Mouse (Mus musculus): ENCODE measurements at regions not wholly inside any gene's neighbourhood (a gene's known extent, or its start where the extent isn't known, plus 50 kb on each side); places are given as distances from the start of the nearest gene placed in this dataset.

GRCm38 (mm10) chr10:122560001-122560695 lies 111.8 kb downstream of the Avpr1a start:
- H3K4me2 ChIP-seq (ENCODE audit: low read depth, low read length): no peak overlapping the region
- ATAC-seq (ENCODE audit: low read depth): no peak
- no peak overlapping the region for H3K9ac ChIP-seq (ENCODE audit: low read length)
- H3K9me3 ChIP-seq (ENCODE audit: control insufficient read depth, low read length): no peaks in the 10 kb centered on the region
- H3K27me3 ChIP-seq (ENCODE audit: control insufficient read depth, insufficient read depth, low read depth, low read length): no peaks in the 10 kb centered on the region
- H3K4me3 ChIP-seq (ENCODE audit: low read length): no peak overlapping the region
- no peaks in the 10 kb centered on the region for H3K4me1 ChIP-seq (replicated peaks; ENCODE audit: control insufficient read depth, insufficient read depth, low read length)
- H3K27ac ChIP-seq (ENCODE audit: low read length): no peak overlapping the region
- WGBS: 83% methylated on average over 10 of the region's 10 CpGs
- no peaks in the 10 kb centered on the region for H3K36me3 ChIP-seq (ENCODE audit: control insufficient read depth, insufficient read depth, low read length)

- ATAC-seq (ENCODE audit: low read depth): no peak
These were observed 113.6 kb downstream of the Avpr1a start for GRCm38 (mm10) chr10:122561924-122562323.

GRCm38 (mm10) chr10:122562542-122562941 lies 114.2 kb downstream of the Avpr1a start:
- Histone ChIP-seq H3K4me3 (ENCODE audit: low read length) (no peak overlapping the region), H3K9ac (ENCODE audit: low read length) (no peak overlapping the region), H3K27ac (ENCODE audit: low read length) (no peak overlapping the region), H3K4me1 (replicated peaks; ENCODE audit: control insufficient read depth, insufficient read depth, low read length) (no peaks in the 10 kb centered on the region), H3K36me3 (ENCODE audit: control insufficient read depth, insufficient read depth, low read length) (no peaks in the 10 kb centered on the region), H3K4me2 (ENCODE audit: low read depth, low read length) (no peak overlapping the region), H3K27me3 (ENCODE audit: control insufficient read depth, insufficient read depth, low read depth, low read length) (no peaks in the 10 kb centered on the region), H3K9me3 (ENCODE audit: control insufficient read depth, low read length) (no peaks in the 10 kb centered on the region)
- ATAC-seq (ENCODE audit: low read depth): no peak
- whole genome bisulfite sequencing: 54% methylated on average over 6 of the region's 6 CpGs

More at GRCm38 (mm10) chr10:122561924-122562323, 113.6 kb downstream of the Avpr1a start:
- H3K27me3 ChIP-seq (ENCODE audit: control insufficient read depth, insufficient read depth, low read depth, low read length): no peaks in the 10 kb centered on the region
- H3K4me1 ChIP-seq (replicated peaks; ENCODE audit: control insufficient read depth, insufficient read depth, low read length): no peaks in the 10 kb centered on the region
- no peak overlapping the region for H3K4me3 ChIP-seq (ENCODE audit: low read length)
- 57% methylated on average over 3 of the region's 3 CpGs for WGBS
- H3K4me2 ChIP-seq (ENCODE audit: low read depth, low read length): no peak overlapping the region
- no peaks in the 10 kb centered on the region for H3K36me3 ChIP-seq (ENCODE audit: control insufficient read depth, insufficient read depth, low read length)
- H3K9ac ChIP-seq (ENCODE audit: low read length): no peak overlapping the region
- no peak overlapping the region for H3K27ac ChIP-seq (ENCODE audit: low read length)
- no peaks in the 10 kb centered on the region for H3K9me3 ChIP-seq (ENCODE audit: control insufficient read depth, low read length)

- H3K27me3 ChIP-seq (ENCODE audit: control insufficient read depth, insufficient read depth, low read depth, low read length): no peaks in the 10 kb centered on the region
- H3K4me2 ChIP-seq (ENCODE audit: low read depth, low read length): peak overlapping the region; percentile 16; the same call in 1 of the 2 replicates
- no peak for ATAC-seq (ENCODE audit: low read depth)
- H3K4me1 ChIP-seq (replicated peaks; ENCODE audit: control insufficient read depth, insufficient read depth, low read length): no peaks in the 10 kb centered on the region
- WGBS: 41% methylated on average over 10 of the region's 10 CpGs
- H3K36me3 ChIP-seq (ENCODE audit: control insufficient read depth, insufficient read depth, low read length): no peaks in the 10 kb centered on the region
- H3K27ac ChIP-seq (ENCODE audit: low read length): no peak overlapping the region
- H3K4me3 ChIP-seq (ENCODE audit: low read length): no peak overlapping the region
- H3K9me3 ChIP-seq (ENCODE audit: control insufficient read depth, low read length): no peaks in the 10 kb centered on the region
- no peak overlapping the region for H3K9ac ChIP-seq (ENCODE audit: low read length)
These were observed 114.6 kb upstream of the Ppm1h start for GRCm38 (mm10) chr10:122563973-122564372.

GRCm38 (mm10) chr10:122564473-122564872 lies 114.1 kb upstream of the Ppm1h start:
- 80% methylated on average over 10 of the region's 10 CpGs for WGBS
- no peak overlapping the region for H3K4me2 ChIP-seq (ENCODE audit: low read depth, low read length)
- H3K27ac ChIP-seq (ENCODE audit: low read length): no peak overlapping the region

GRCm38 (mm10) chr10:122566601-122567000 lies 112.0 kb upstream of the Ppm1h start:
- H3K9ac ChIP-seq (ENCODE audit: low read length): no peak overlapping the region
- 45% methylated on average over 4 of the region's 4 CpGs for WGBS
- no peak for ATAC-seq (ENCODE audit: low read depth)
- H3K4me2 ChIP-seq (ENCODE audit: low read depth, low read length): no peak overlapping the region
- H3K9me3 ChIP-seq (ENCODE audit: control insufficient read depth, low read length): no peaks in the 10 kb centered on the region
- H3K36me3 ChIP-seq (ENCODE audit: control insufficient read depth, insufficient read depth, low read length): no peaks in the 10 kb centered on the region
- no peak overlapping the region for H3K4me3 ChIP-seq (ENCODE audit: low read length)
- H3K27ac ChIP-seq (ENCODE audit: low read length): no peak overlapping the region
- no peaks in the 10 kb centered on the region for H3K27me3 ChIP-seq (ENCODE audit: control insufficient read depth, insufficient read depth, low read depth, low read length)
- H3K4me1 ChIP-seq (replicated peaks; ENCODE audit: control insufficient read depth, insufficient read depth, low read length): peaks cover 9% of the 10 kb centered on the region

More at GRCm38 (mm10) chr10:122564473-122564872, 114.1 kb upstream of the Ppm1h start:
- Histone ChIP-seq H3K9ac (ENCODE audit: low read length) (no peak overlapping the region), H3K9me3 (ENCODE audit: control insufficient read depth, low read length) (no peaks in the 10 kb centered on the region), H3K4me3 (ENCODE audit: low read length) (no peak overlapping the region), H3K36me3 (ENCODE audit: control insufficient read depth, insufficient read depth, low read length) (no peaks in the 10 kb centered on the region), H3K27me3 (ENCODE audit: control insufficient read depth, insufficient read depth, low read depth, low read length) (no peaks in the 10 kb centered on the region), H3K4me1 (replicated peaks; ENCODE audit: control insufficient read depth, insufficient read depth, low read length) (no peaks in the 10 kb centered on the region)
- no peak for ATAC-seq (ENCODE audit: low read depth)

GRCm38 (mm10) chr10:122569546-122570202 lies 108.9 kb upstream of the Ppm1h start:
- no peak overlapping the region for H3K4me3 ChIP-seq (ENCODE audit: low read length)
- no peak overlapping the region for H3K4me2 ChIP-seq (ENCODE audit: low read depth, low read length)
- no peaks in the 10 kb centered on the region for H3K27me3 ChIP-seq (ENCODE audit: control insufficient read depth, insufficient read depth, low read depth, low read length)
- H3K9me3 ChIP-seq (ENCODE audit: control insufficient read depth, low read length): no peaks in the 10 kb centered on the region
- H3K9ac ChIP-seq (ENCODE audit: low read length): no peak overlapping the region
- peaks cover 9% of the 10 kb centered on the region for H3K4me1 ChIP-seq (replicated peaks; ENCODE audit: control insufficient read depth, insufficient read depth, low read length)
- WGBS: 70% methylated on average over 13 of the region's 13 CpGs
- no peak for ATAC-seq (ENCODE audit: low read depth)
- no peaks in the 10 kb centered on the region for H3K36me3 ChIP-seq (ENCODE audit: control insufficient read depth, insufficient read depth, low read length)
- H3K27ac ChIP-seq (ENCODE audit: low read length): no peak overlapping the region

- ATAC-seq (ENCODE audit: low read depth): peak; percentile 34
- peak overlapping the region; percentile 9; the same call in 1 of the 2 replicates for H3K9ac ChIP-seq (ENCODE audit: low read length)
- no peaks in the 10 kb centered on the region for H3K36me3 ChIP-seq (ENCODE audit: control insufficient read depth, insufficient read depth, low read length)
- peak overlapping the region; percentile 20; the same call in 1 of the 2 replicates for H3K27ac ChIP-seq (ENCODE audit: low read length)
- no peaks in the 10 kb centered on the region for H3K9me3 ChIP-seq (ENCODE audit: control insufficient read depth, low read length)
- peaks cover 9% of the 10 kb centered on the region for H3K4me1 ChIP-seq (replicated peaks; ENCODE audit: control insufficient read depth, insufficient read depth, low read length)
- WGBS: 14% methylated on average over 13 of the region's 13 CpGs
- H3K4me3 ChIP-seq (ENCODE audit: low read length): no peak overlapping the region
- no peaks in the 10 kb centered on the region for H3K27me3 ChIP-seq (ENCODE audit: control insufficient read depth, insufficient read depth, low read depth, low read length)
- H3K4me2 ChIP-seq (ENCODE audit: low read depth, low read length): no peak overlapping the region
These were observed 107.5 kb upstream of the Ppm1h start for GRCm38 (mm10) chr10:122570909-122571551.
